Mouse (Mus musculus): Measurements from ENCODE around the gene Mical3. TPM values are rescaled to one million over a fixed set of nuclear protein-coding genes. Genes with fewer than 3 reads are reported as not detected.

The Mical3 gene
- polyA plus RNA-seq, 1 experiment: 10.3 TPM

- H3K79me2 ChIP-seq (ENCODE audit: control insufficient read depth, insufficient read depth): no peaks in the 10 kb centered on the region
- no peaks in the 10 kb centered on the region for H3K79me3 ChIP-seq (ENCODE audit: low read depth)
- no peaks in the 10 kb centered on the region for H3K36me3 ChIP-seq (ENCODE audit: control insufficient read depth, insufficient read depth)
- H3K27me3 ChIP-seq (ENCODE audit: control insufficient read depth, insufficient read depth, insufficient read length): no peaks in the 10 kb centered on the region
- no peak for TF ChIP-seq USF1 (IDR thresholded peaks at IDR 0.05; ENCODE audit: low read depth)
- no peak overlapping the region for H3K4me3 ChIP-seq (ENCODE audit: insufficient read depth, poor library complexity, severe bottlenecking)
- no peak overlapping the region for H3ac ChIP-seq (ENCODE audit: control insufficient read depth, insufficient read length, low read depth)
Observed at GRCm38 (mm10) chr6:120976097-120976496, 154.7 kb downstream of the Mical3 start.

GRCm38 (mm10) chr6:120971797-120972590, 158.8 kb downstream of the Mical3 start:
- H3K36me3 ChIP-seq (ENCODE audit: control insufficient read depth, insufficient read depth): no peaks in the 10 kb centered on the region
- no peaks in the 10 kb centered on the region for H3K79me3 ChIP-seq (ENCODE audit: low read depth)
- no peaks in the 10 kb centered on the region for H3K27me3 ChIP-seq (ENCODE audit: control insufficient read depth, insufficient read depth, insufficient read length)
- no peaks in the 10 kb centered on the region for H3K79me2 ChIP-seq (ENCODE audit: control insufficient read depth, insufficient read depth)
- H3ac ChIP-seq (ENCODE audit: control insufficient read depth, insufficient read length, low read depth): no peak overlapping the region
- no peak overlapping the region for H3K4me3 ChIP-seq (ENCODE audit: insufficient read depth, poor library complexity, severe bottlenecking)
- TF ChIP-seq USF1 (IDR thresholded peaks at IDR 0.05; ENCODE audit: low read depth): no peak
- peak; percentile 83 for TF ChIP-seq CTCF (IDR thresholded peaks at IDR 0.05; ENCODE audit: control insufficient read depth, insufficient read depth, insufficient read length)
- TF ChIP-seq MAX (IDR thresholded peaks at IDR 0.05): no peak
- no peak for TF ChIP-seq FOSL1 (IDR thresholded peaks at IDR 0.05; ENCODE audit: insufficient read depth, low read length, poor library complexity, severe bottlenecking)
- TF ChIP-seq MYOG (IDR thresholded peaks at IDR 0.05; ENCODE audit: control insufficient read depth, extremely low read depth, insufficient read length): no peak
- TF ChIP-seq MYOD1 (IDR thresholded peaks at IDR 0.05; ENCODE audit: control insufficient read depth, insufficient read length, low read depth): no peak

DNA sequence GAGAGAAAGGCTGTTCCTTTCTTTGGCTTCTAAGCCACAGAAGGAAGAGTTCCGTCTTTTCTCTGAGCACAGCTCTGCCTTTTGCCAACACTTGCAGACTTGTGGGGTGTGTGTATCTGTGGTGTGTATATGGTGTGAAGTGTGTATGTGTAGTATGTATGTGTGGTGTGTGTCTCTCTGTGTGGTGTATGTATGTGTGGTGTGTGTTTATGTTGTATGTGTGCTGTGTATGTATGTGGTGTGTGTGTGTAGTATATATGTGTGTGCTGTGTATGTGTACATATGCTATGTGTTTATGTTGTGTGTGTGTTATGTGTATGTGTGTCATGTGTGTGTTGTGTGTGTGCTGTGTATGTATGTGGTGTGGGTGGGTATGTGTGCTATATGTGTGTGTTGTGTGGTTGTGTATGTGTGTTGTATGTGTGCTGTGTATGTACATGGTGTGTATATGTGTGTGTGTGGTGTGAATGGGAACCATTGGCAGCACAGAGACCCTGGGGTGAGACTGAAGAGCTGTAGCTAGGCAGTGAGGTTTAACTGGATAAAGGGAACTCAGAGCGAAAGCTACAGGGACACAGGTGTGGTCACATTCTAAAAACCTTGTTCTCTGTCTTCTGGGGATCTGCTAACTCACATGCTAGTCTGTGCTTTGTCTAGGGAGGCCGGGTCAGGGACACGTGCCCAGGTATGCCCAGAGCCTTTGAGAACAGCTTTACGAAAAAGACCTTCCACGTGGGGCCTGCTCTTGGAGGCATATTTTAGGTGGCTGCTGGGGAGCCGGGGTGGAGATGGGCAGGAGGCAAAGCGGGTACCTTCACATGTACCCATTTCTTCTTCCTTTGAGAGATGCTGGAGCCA, 159.6 kb downstream of the Mical3 start:
- no peaks in the 10 kb centered on the region for H3K79me3 ChIP-seq (ENCODE audit: low read depth)
- no peak overlapping the region for H3ac ChIP-seq (ENCODE audit: control insufficient read depth, insufficient read length, low read depth)
- H3K79me2 ChIP-seq (ENCODE audit: control insufficient read depth, insufficient read depth): no peaks in the 10 kb centered on the region
- H3K36me3 ChIP-seq (ENCODE audit: control insufficient read depth, insufficient read depth): no peaks in the 10 kb centered on the region
- no peak for TF ChIP-seq MYOD1 (IDR thresholded peaks at IDR 0.05; ENCODE audit: control insufficient read depth, insufficient read length, low read depth)
- TF ChIP-seq USF1 (IDR thresholded peaks at IDR 0.05; ENCODE audit: low read depth): no peak
- TF ChIP-seq CTCF (IDR thresholded peaks at IDR 0.05; ENCODE audit: control insufficient read depth, insufficient read depth, insufficient read length): no peak
- TF ChIP-seq MYOG (IDR thresholded peaks at IDR 0.05; ENCODE audit: control insufficient read depth, extremely low read depth, insufficient read length): no peak
- no peak for TF ChIP-seq CEBPB (IDR thresholded peaks at IDR 0.05; ENCODE audit: low read depth)
- TF ChIP-seq MAX (IDR thresholded peaks at IDR 0.05): no peak
- TF ChIP-seq FOSL1 (IDR thresholded peaks at IDR 0.05; ENCODE audit: insufficient read depth, low read length, poor library complexity, severe bottlenecking): no peak
- no peaks in the 10 kb centered on the region for H3K27me3 ChIP-seq (ENCODE audit: control insufficient read depth, insufficient read depth, insufficient read length)
- no peak overlapping the region for H3K4me3 ChIP-seq (ENCODE audit: insufficient read depth, poor library complexity, severe bottlenecking)

- no peaks in the 10 kb centered on the region for H3K79me3 ChIP-seq (ENCODE audit: low read depth)
- H3K79me2 ChIP-seq (ENCODE audit: control insufficient read depth, insufficient read depth): no peaks in the 10 kb centered on the region
- TF ChIP-seq CEBPB (IDR thresholded peaks at IDR 0.05; ENCODE audit: low read depth) (no peak), MYOD1 (IDR thresholded peaks at IDR 0.05; ENCODE audit: control insufficient read depth, insufficient read length, low read depth) (no peak), MYOG (IDR thresholded peaks at IDR 0.05; ENCODE audit: control insufficient read depth, extremely low read depth, insufficient read length) (no peak), MAX (IDR thresholded peaks at IDR 0.05) (no peak)
- no peak overlapping the region for H3K4me3 ChIP-seq (ENCODE audit: insufficient read depth, poor library complexity, severe bottlenecking)
- H3K27me3 ChIP-seq (ENCODE audit: control insufficient read depth, insufficient read depth, insufficient read length): no peaks in the 10 kb centered on the region
- no peaks in the 10 kb centered on the region for H3K36me3 ChIP-seq (ENCODE audit: control insufficient read depth, insufficient read depth)
- no peak overlapping the region for H3ac ChIP-seq (ENCODE audit: control insufficient read depth, insufficient read length, low read depth)
Observed at GRCm38 (mm10) chr6:120965814-120966213, 165.0 kb downstream of the Mical3 start.

DNA sequence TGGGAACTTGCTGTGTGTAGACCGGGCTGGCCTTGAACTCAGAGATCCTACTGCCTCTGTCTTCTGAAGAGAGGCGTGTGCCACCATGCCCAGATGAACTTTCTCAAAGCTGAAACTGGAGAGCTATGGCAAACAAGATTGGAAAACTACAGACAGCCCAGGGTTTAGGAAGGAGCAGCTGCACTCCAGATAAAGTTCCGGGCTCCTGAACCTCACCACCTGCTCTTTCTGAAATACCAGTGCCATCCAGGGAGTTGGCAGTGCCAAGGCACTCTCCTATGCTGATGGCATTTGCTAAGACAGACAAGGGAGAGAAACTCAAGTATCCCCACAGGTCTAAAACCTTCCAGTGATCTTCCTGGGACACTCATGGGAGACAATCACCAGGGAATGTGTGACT, 166.6 kb downstream of the Mical3 start:
- TF ChIP-seq MAX (IDR thresholded peaks at IDR 0.05) (no peak), CTCF (IDR thresholded peaks at IDR 0.05; ENCODE audit: control insufficient read depth, insufficient read depth, insufficient read length) (no peak), MYOD1 (IDR thresholded peaks at IDR 0.05; ENCODE audit: control insufficient read depth, insufficient read length, low read depth) (no peak), CEBPB (IDR thresholded peaks at IDR 0.05; ENCODE audit: low read depth) (no peak), FOSL1 (IDR thresholded peaks at IDR 0.05; ENCODE audit: insufficient read depth, low read length, poor library complexity, severe bottlenecking) (no peak), USF1 (IDR thresholded peaks at IDR 0.05; ENCODE audit: low read depth) (no peak), MYOG (IDR thresholded peaks at IDR 0.05; ENCODE audit: control insufficient read depth, extremely low read depth, insufficient read length) (no peak)
- Histone ChIP-seq H3K27me3 (ENCODE audit: control insufficient read depth, insufficient read depth, insufficient read length) (no peaks in the 10 kb centered on the region), H3K79me3 (ENCODE audit: low read depth) (no peaks in the 10 kb centered on the region), H3K4me3 (ENCODE audit: insufficient read depth, poor library complexity, severe bottlenecking) (no peak overlapping the region), H3ac (ENCODE audit: control insufficient read depth, insufficient read length, low read depth) (no peak overlapping the region), H3K79me2 (ENCODE audit: control insufficient read depth, insufficient read depth) (no peaks in the 10 kb centered on the region), H3K36me3 (ENCODE audit: control insufficient read depth, insufficient read depth) (no peaks in the 10 kb centered on the region)

Measured in C2C12 (cell line).